Mouse (Mus musculus): ENCODE measurements at regions not wholly inside any gene's neighbourhood (a gene's known extent, or its start where the extent isn't known, plus 50 kb on each side); places are given as distances from the start of the nearest gene placed in this dataset.
"Not testable (repeated sequence)": the region's sequence is repeated elsewhere in the genome, so short reads cannot be mapped to it uniquely, and the experiment has no call there.

- peak in 1 of 2 experiments; percentile 0 for DNase-seq (ENCODE audit: low spot score in 2 of 2)
Observed at GRCm38 (mm10) chr16:86189874-86190273, 288.2 kb upstream of the Adamts5 start.

GRCm38 (mm10) chr16:86188966-86189365, 287.3 kb upstream of the Adamts5 start:
- no peak for DNase-seq (ENCODE audit: low spot score in 2 of 2)

- not testable (repeated sequence) for DNase-seq (ENCODE audit: low spot score in 2 of 2)
Observed at GRCm38 (mm10) chr16:86187609-86188008, 286.0 kb upstream of the Adamts5 start.

DNA sequence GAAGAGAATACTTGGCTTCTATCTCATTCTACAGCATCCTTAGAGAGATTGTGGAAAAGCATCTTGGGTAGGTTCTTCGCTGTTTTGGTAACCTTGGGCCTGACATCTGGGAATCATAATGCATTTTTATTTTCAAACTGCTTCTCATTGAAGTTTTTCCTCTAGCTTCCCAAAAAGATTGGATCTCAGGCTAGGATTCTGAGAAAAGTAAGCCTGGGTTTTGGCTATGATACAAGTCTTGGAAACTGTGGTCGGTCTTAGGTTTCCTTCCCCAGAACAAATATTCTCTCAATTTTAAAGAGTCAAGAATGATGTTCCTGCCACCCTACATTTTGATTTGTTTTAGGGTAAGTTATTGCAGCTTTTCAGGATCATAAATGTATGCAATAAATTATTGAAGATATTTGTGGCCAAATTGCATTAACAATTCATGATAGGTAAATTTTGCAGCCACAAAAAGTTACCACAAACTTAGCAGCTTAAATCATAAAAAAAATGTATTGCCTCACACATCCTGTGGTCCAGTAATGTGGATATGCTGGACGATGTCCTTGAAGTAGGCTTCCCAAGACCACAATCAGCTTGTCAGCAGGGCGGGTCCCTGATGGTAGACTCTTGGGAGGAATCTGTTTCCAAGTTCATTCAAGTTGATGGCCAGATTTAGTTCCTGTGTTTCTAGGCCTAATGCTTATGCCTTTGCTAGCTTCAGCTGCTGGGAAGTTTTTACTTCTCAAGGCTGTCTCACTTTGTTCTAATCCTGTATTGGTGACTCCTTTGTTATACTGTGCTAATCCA, 257.6 kb upstream of the Adamts5 start:
- DNase-seq (ENCODE audit: low spot score in 2 of 2): no peak

DNA sequence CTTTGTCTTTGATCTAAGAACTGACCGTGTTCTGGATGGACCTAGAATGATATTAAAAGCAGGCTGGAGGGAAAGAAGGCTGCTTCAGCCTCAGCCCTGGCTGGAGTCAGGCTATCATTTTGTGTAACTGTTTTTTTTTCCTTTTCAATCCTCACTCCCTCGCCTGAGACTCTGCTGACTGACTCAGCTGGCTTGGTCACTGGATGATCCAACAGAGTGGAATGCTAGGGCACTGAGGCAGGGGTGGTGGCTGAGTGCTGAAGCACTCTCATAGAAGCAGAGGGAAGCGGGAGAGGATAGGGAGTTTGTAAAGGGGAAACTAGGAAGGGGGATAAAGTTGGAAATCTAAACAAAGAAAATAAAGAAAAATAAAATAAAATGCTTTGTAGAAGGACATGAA, 236.5 kb upstream of the Adamts5 start:
- DNase-seq (ENCODE audit: low spot score in 2 of 2): no peak

DNA sequence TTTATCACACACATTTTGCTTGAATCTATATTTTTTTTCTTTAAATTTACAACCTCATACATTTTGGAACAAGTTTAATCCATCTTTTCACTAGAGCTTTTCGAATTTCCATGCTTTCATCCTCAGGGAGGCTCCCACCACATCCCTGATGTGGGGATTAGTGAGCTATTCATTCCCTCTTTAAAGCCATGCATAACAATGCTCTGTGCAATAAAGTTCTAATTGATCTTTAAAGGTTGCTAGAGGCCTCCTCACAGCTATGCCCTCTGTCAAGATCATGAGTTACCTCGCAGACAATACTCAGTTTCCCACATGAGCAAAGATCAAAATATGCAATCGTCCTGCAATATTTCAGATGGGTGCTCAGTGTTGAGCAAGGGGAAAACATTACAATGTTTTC, 234.5 kb upstream of the Adamts5 start:
- DNase-seq (ENCODE audit: low spot score in 2 of 2): no peak

GRCm38 (mm10) chr16:86127391-86127790, 225.8 kb upstream of the Adamts5 start:
- DNase-seq (ENCODE audit: low spot score in 2 of 2): no peak

DNA sequence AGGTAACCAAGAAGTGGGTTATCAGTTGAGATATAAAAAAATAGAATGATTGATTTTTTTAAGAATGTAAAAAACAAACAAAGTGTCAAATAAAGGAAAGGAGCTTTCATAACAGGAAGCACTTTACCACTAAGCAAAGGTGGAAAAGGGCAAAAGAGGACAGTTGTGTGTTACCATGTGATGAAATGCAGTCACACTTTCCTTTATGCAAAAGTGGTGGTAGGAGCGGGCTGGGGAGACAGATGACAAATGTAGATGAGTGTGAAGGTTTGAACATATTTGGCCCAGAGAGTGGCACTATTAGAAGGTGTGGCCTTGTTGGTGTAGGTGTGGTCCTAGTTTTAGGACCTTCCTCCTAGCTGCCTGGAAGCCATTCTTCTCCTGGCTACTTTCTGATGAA, 222.6 kb upstream of the Adamts5 start:
- no peak for DNase-seq (ENCODE audit: low spot score in 2 of 2)

- no peak for DNase-seq (ENCODE audit: low spot score in 2 of 2)
Observed at GRCm38 (mm10) chr16:86122936-86123335, 221.3 kb upstream of the Adamts5 start.

DNA sequence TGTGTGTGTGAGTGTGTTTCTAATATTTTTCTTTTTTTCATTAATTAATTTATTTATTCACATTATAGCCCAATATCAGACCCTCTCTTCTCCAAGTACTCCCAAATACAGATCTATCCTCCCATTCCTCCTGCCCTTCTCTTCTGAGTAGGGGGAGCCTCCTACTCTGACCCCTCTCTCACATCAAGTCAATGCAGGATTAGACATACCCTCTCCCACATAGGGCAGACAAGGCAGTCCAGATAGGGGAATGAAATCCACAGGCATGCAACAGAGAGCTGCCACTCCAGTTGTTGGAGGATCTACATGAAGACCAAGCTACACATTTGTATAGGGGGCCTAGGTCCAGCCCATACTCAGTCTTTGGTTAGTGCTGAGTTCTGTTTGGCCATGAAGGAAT, 216.3 kb upstream of the Adamts5 start:
- DNase-seq (ENCODE audit: low spot score in 2 of 2): no peak

GRCm38 (mm10) chr16:86115587-86116376, 214.2 kb upstream of the Adamts5 start:
- DNase-seq (ENCODE audit: low spot score in 2 of 2): no peak

DNA sequence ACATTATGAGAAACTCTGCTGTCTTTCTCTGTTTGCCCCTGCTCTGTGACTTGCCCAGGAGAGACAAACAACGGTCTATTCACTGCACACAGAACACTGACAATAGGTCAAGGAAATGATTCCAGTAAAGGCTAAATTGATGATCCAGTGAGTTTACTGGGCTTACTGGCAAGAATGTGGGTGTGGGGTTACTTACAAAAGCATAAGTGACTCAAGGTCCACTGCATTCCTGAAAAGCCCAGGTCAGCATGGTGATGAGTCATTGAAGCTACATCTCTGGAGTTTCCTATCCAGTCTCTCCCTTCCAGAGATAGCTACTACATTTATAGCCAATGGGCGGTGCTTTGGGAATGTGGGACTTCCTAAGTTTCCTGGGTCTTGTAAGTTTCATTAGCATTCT, 192.8 kb upstream of the Adamts5 start:
- DNase-seq (ENCODE audit: low spot score in 2 of 2): no peak

DNA sequence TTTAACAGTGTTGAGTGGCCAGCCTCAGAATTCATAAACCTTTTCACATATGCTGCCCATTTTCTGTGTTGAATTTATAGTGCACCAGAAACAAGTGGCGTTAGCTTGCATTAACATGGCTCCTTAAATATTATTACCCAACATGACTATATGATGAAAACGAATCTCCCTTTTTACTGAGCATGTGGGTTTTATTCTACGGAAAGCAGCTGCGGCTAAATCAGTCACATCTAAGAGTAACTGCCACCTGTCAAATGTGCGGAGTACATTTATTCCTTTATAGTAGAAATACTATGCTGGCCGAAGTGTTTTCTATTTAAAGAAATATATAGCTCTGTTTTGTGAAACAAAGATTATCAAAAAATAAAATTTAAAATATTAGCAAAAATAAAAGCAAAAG, 188.5 kb upstream of the Adamts5 start:
- no peak for DNase-seq (ENCODE audit: low spot score in 2 of 2)

GRCm38 (mm10) chr16:86087421-86087820, 185.8 kb upstream of the Adamts5 start:
- no peak for DNase-seq (ENCODE audit: low spot score in 2 of 2)

DNA sequence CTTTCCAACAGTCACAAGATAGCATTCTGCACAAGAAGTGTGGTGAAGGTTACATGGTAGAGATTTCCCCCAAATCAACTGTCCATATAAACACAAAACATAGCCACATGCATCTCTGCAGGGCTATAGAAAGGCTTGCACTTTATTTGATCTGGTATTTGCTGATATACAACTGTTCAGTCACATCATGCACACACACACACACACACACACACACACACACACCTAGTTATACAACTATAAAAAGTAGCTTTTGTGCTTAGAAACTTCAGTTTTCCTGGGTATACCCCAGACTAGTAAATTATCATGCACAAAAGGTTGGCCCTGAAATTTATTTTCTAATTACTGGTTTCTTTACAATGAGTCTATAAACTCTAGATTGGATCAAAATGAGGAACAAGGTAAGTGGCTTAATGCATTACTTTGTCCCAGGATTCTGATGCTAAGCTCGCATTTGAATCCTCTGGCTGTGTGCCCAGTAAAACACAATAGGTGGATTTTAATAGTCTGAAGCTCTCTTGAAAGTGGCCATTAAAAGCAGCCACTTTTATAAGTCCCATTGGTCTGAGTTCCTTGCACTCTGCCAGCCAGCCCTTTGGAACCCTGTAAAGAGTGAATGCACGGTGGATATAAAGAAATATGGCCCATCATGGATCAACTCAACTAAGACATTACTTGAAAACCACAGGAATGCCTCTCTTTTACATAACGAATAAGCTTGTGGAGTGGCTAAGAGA, 166.2 kb upstream of the Adamts5 start:
- DNase-seq (ENCODE audit: low spot score in 2 of 2): no peak

DNA sequence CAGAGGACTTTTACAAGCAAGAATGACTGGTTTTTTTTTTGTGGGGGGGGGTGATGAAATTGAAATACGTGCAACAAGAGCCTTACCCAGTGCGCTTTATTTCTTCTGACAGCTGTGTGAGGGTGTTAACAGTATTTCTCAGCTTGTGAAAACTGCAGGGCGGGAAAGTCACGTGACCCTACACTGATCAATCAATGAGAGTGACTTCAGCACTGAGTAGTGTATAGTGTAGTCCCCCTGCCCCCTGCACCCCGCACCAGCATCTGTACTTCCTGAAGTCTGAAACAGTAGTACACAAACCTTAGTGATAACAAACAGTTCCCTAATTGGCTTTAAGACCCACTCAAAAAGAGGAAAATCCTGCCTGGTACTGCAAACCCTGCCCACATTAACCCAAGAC, 158.5 kb upstream of the Adamts5 start:
- DNase-seq (ENCODE audit: low spot score in 2 of 2): no peak

GRCm38 (mm10) chr16:86044695-86045094, 143.1 kb upstream of the Adamts5 start:
- DNase-seq (ENCODE audit: low spot score in 2 of 2): no peak

DNA sequence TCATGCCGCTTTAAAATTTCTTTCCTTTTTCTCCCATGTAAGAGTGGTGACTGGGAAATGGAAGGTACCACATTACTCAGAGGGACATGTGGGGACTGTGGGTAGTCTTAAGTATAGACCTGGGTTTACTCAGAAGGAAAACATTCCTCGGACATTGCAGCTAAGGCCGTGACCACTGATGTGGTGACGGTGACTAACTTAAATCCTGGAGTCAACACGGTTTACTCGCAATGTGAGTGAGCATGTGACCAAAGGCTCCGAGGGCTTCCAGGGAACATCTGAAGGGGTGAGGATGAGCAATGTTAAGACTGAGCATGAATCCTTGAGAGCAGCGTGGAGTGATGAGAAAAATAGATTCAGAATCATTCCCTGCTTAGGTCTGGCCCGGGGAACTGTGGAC, 133.1 kb upstream of the Adamts5 start:
- DNase-seq (ENCODE audit: low spot score in 2 of 2): no peak

DNA sequence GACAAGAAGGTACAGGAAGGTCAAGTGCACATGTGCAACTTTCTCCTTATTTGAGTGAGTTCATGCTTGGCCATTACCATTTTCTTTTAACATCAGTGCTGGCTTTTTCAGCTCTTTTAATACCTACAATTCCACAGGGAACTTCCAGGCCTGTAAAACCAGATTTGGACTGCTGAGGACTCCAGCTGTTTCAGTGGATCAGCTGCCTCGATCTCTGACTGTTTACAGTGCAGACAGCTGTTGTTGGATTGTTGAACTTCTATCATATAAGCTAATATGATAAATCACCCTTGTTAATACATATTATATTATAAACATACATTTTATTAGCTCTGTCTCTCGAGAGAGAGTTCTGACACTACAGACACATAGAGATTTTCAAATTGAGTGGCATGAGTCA, 126.1 kb upstream of the Adamts5 start:
- no peak for DNase-seq (ENCODE audit: low spot score in 2 of 2)

- peak; percentile 16 to 40 for DNase-seq (ENCODE audit: low spot score in 2 of 2)
Observed at GRCm38 (mm10) chr16:86015336-86015735, 113.7 kb upstream of the Adamts5 start.

- no peak for DNase-seq (ENCODE audit: low spot score in 2 of 2)
Observed at GRCm38 (mm10) chr16:86011051-86011450, 109.4 kb upstream of the Adamts5 start.

DNA sequence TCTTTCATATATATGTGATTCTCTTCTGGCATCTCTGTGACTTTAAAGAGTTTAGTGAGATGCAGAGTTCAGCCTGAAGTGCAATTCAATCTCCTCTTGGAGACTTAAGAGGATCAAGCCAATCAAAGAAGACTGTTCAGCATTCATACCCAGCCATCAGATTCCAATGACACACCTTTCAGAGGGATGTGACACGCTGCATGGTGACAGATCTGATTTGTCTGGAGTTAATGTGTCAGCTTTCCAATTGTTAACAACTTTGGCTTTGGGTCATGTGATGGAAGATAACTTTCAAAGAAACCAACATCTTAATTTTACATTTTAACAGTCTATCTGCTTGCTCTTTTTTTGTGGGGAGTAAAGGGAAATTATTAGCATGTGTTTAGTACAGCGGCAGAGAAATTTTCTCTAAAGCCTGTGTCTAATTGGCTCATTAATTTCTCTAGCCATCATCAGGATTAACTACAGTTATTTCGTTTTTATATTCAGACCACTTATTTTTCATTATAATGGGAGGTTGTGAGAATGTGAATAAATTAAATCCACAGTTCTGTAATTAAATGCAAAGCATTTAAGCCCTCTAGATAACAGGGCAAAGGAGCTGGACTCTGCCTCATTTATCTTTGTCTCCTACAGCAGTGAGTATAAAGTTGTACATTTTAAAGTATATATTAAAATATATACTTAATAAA, 108.2 kb upstream of the Adamts5 start:
- no peak for DNase-seq (ENCODE audit: low spot score in 2 of 2)
